Mouse (Mus musculus) spleen, postnatal 36 days (tissue): ENCODE measurements around the gene Prrt1.

ENCODE experiments used
- DNase-seq, 2 experiments: peaks; one replicate each; pipeline ENCODE4 v3.0.0; 2022; ENCODE audit warnings: low spot score in 2 of 2, mixed read lengths in 1 of 2

The Prrt1 gene

GRCm38 (mm10) chr17:34649106-34649864 is 20.0 kb downstream of the Prrt1 start:
- DNase-seq, result peak in 1 of 2 experiments; percentile 34

DNA sequence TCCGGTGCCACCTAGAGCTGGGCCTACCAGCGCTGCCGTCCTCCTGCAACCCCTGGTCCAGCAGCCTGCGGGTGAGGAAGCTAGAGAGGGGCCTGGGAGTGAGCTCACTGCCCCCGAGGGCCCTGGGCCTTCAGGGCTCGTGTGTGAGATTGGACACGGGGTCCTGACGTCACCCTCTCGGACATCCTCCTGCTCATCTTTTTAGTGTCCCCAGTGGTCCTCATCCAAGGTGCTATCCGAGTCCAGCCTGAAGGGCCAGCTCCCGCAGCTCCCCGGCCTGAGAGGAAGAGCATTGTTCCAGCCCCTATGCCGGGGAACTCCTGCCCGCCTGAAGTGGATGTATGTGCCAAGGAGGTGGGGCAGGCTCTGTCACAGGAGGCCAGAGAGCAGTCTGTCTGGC is 21.4 kb downstream of the Prrt1 start:
- DNase-seq, result no peak

DNA sequence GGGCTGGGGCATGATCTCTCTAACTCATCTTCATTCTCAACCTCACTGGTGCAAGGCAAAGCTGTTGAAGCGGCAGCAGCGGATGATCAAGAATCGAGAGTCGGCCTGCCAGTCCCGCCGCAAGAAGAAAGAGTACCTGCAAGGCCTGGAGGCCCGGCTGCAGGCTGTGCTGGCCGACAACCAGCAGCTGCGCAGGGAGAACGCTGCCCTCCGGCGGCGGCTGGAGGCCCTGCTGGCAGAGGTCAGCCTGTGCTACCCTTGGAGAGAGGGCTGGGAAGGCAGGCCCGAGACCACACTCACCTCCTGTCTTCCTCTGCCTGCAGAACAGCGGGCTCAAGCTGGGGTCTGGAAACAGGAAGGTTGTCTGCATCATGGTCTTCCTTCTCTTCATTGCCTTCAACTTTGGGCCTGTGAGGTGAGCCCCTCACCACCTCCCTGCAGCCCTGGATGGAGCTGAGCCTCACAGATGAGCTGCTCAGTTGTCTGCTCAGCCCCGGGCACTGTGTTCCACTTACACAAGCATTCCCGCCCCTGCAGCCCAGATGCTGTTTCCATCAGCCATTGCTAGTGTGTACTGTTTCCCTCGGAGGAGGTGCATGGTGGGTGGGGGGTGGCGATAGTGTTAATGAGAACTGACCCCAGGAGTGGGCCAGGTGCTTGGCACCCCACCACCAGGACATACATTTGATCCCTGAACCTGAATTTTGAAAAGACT is 22.3 kb downstream of the Prrt1 start:
- DNase-seq, result no peak

GRCm38 (mm10) chr17:34652546-34652945 is 23.2 kb downstream of the Prrt1 start:
- no peak for DNase-seq

- DNase-seq, result no peak
Measured at GRCm38 (mm10) chr17:34652985-34653384, 23.7 kb downstream of the Prrt1 start.

GRCm38 (mm10) chr17:34653746-34654285 is 24.5 kb downstream of the Prrt1 start:
- no peak for DNase-seq

GRCm38 (mm10) chr17:34654392-34654791 is 25.1 kb downstream of the Prrt1 start:
- no peak for DNase-seq

GRCm38 (mm10) chr17:34655160-34655559 is 25.8 kb downstream of the Prrt1 start:
- DNase-seq, result no peak

DNA sequence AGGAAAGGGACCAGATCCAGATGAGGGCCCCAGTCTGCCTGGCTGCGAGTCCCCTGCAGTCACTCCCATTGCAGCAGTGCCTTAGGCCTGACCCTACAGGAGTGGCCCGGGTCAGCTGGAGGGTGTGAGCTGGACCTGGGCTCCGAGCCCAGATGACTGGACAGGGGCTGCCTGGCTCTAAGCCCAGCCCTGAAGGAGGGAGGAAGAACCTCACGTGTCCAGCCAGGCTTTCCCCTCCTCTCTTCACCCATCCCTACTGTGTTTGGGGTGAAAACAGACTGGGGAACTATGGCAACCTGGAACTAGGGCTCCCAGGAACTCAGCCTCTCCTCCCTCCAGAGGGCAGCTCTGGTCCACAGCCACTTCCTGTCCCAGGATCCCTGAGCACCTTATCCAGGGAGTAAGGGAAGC is 26.3 kb downstream of the Prrt1 start:
- peak in 1 of 2 experiments; percentile 36 for DNase-seq

- no peak for DNase-seq
Measured at GRCm38 (mm10) chr17:34656666-34657065, 27.3 kb downstream of the Prrt1 start.

- no peak for DNase-seq
Measured at GRCm38 (mm10) chr17:34657271-34657670, 27.9 kb downstream of the Prrt1 start.

GRCm38 (mm10) chr17:34658145-34658544 is 28.8 kb downstream of the Prrt1 start:
- DNase-seq, result no peak

DNA sequence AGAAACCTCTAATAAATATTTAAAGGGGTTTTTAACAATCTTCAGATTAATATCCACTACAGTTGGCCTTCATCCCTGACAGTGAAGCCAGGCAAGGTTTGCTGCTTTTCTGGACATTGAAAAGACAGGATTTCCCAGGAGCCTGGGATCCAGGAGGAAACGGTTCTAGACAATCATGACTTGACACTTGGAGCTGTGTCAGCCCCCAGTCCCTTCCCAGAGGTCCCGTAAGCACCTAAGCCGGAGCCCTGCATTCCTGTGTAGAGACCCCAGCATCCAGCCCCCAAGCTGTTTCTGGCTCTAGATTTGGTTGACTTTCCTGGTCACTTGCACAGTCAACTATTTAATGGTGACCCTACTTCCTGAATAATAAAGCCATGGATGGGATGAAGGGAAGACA is 29.3 kb downstream of the Prrt1 start:
- DNase-seq, result no peak

- no peak for DNase-seq
Measured at GRCm38 (mm10) chr17:34659181-34659896, 30.0 kb downstream of the Prrt1 start.

DNA sequence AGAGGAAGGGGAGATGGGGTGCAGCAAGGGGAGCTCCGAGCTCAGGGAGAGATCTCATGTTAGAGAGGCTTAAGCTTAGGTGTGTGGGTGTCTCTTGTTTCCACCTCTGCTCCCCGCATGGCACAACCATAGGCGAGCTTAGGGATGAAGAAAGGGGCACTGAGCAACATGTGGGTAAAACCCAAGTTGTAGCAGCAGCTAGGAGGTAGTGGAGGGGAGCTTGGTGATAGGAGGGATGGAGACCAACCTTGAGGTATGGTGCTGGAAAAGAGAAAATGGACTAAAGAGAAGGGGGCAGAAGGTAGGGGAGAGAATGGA is 30.5 kb downstream of the Prrt1 start:
- DNase-seq, result no peak

DNA sequence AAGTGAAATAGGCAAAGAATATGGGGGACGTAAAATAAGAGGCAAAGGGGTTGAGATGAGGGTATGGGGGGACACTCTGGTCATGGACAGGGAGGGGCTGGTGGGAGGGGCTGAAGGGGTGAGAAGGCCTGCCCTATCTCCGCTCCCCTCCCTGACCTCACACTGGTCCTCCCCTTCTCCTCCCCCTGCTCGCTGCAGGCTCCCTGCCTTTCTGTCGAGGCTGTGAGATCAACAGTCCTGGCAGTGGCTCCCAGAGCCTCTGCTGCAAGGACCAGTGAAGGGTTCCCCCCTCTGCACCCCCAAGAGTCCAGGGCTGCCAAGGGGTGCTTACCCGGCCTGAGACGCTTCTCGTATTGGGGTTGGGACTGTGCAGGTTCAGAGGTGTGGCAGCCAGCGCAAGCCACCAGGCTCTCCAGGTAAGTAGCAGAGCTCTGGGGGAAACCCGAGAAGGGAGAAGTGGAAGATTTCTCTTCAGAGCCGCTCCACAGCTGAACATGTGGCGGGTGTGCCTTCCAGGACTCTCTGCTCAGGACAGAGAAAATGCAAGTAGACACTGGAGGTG is 31.0 kb downstream of the Prrt1 start:
- DNase-seq, result no peak

GRCm38 (mm10) chr17:34661121-34661591 is 31.8 kb downstream of the Prrt1 start:
- DNase-seq, result no peak

GRCm38 (mm10) chr17:34662468-34662867 is 33.1 kb downstream of the Prrt1 start:
- no peak for DNase-seq

DNA sequence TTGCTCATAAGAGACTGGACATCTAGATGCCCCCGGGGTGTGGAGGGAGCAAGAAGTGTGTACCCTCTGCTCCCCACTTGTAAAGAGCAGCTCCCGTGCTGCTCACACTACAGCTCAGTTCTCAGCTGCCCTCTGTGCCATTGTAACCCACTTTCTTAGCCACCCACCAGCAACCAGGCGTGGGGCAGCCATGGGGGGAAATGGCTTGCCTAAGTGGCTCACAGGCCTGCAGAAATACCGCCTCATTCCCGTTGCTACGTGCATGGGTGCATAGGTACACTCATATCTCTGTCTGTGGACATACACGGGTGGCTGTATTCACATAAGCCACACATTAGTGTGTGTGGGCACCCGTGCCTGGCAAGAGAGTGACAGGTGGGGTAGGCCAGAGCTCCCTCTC is 33.6 kb downstream of the Prrt1 start:
- no peak for DNase-seq

DNA sequence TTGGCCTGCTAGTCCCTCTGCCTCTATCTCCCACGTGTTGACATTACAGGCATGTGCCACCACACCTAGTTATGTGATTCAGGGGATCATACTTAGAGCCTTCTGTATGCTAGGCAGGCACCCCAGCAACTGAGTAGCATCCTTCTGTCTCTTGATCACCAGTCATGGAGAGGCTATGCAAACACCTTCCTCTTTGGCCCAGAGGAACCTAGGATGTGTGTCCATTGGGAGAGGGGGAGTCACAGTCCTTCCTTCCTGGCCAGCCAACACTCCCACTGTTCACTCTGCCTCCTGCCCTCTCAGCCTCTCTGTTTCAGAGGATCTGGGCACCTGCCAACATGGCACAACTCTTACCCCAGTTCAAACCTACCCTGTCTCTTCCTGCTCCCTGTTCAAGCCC is 34.2 kb downstream of the Prrt1 start:
- no peak for DNase-seq

DNA sequence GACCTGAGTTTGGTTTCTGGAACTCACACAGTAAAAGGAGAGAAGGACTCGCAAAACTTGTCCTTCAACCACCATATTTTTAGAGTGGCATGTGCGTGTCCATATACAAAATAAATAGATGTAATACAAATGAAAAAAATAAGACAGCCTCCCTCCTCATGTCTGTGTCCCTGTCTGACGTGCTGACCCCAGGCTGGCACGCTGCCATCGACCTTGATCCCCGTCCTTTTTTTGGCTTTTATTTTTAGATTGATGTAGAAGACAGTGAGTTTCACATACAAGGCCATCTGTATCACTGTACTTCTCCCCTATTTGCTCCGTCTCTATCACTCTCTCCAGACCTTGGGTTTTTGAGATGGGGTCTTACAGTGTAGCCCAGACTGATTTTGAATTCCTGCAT is 35.1 kb downstream of the Prrt1 start:
- DNase-seq, result no peak

DNA sequence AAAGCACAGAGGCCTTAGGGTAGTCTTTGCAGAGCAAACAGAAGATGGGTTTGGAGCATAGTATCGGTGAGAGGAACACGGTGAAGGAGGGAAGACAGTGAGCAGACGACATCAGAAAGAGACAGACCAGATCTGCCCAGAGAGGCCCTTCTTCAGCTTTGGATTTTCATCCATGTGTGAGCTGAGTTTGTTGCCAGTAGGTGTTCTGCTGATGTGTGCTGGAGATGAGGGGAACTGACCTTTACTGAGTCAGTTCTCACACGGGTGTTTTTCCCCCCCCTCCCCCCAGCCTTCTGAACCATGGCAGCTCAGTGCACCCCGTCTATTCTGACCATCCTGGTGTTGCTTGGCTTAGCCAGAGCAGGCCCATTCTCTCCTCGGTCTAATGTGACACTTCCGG is 40.9 kb downstream of the Prrt1 start, which contains the start of gene Tnxb:
Gene Tnxb, plus strand, starts transcription at position 301 of the 400 bp plus-strand sequence.
- DNase-seq, result no peak
